Mouse (Mus musculus) v-Abl transformed pro-B cells (cell line): ENCODE measurements around the gene Npas4.
"Not testable (repeated sequence)": the region's sequence is repeated elsewhere in the genome, so short reads cannot be mapped to it uniquely, and the experiment has no call there.

Source experiments
- in situ Hi-C, 2 experiments: fragments of 400-800 bp; cut with MboI; formaldehyde crosslinking; loops; one replicate each; pipeline ENCODE4 v1.15.1; 2025; ENCODE audit not compliant: unreplicated experiment in 2 of 2

Gene Npas4

DNA sequence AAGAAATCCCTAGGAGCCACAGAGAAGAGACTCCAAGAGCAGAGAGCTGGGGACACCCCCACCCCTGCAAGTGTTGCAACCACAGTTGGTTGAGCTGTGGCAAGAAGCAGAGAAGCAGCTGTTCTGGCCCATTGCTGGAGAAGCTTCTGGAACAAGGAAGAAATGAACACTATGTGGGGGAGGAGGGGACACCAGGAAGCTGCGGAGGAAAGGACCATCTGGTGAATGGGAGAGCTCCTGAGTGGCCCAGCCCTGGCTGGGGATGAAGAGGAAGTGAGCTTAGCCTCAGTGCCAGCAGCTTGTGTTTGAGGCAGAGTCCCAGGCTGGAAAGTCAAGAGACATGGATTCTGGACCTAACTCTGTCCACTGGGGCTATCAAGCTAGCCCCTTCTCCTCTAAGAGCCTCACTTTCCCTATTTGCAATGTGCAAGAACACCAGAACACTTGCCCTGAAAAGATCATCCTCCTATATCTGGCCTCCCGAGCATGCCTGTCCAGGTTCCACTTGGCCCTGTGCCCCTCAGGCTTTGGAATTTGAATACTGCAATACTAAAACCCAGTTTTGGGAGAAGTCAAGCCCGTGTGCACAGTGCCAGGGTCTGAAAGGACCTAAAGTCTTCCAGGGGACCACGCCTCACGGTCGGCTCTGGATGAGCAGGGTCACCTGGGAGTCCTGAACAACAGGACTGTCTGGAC is 9.5 kb upstream of the Npas4 start:
- in situ Hi-C loops, result loop anchor here (5.0 kb wide), 4 partner anchors 242 to 502 kb away; partner anchors contain the start of genes Rbm4b (in 2 of the 2), 2010003K11Rik (in 1 of the 2) and Rce1 (in 1 of the 2)

DNA sequence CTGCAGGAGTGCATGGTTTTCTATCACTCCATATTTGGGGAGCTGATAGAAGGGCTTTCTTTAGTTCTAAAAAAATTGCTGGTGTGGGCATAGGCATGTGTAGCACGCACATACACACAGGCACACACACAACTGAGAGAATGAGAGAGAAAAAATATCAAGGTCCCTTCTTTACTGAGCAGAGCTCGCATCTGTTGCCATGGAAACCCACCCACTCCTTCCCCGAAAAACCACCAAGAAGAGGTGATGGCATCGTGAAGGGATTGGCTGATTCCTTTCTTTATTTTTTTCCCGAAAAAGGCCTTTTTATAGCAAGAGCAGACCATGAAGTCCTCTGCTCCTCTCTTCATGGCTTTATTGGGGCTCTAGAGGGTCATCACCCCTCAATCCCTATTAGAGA is 3.9 kb upstream of the Npas4 start:
- in situ Hi-C loops, result no loop called here

DNA sequence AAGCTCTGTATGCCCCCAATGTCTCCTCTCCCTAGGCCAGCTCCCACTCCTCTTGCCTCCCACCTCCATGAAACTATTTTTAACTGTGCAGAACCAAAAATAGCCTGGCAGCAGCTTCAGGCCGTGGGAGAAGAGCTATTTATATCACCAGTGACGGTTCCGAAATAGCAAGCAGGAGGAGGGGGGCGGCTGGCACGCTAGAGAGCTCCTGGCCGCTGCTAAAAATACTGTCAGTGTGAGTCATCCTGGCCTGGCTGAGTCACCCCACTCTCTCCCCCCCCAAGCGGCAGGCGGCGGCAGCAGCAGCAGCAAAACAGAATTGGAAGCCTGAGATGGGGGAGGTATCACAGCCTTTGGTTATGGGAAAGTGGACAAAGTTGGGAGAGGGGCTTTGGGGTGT is 2.8 kb upstream of the Npas4 start:
- in situ Hi-C loops, result no loop called here

DNA sequence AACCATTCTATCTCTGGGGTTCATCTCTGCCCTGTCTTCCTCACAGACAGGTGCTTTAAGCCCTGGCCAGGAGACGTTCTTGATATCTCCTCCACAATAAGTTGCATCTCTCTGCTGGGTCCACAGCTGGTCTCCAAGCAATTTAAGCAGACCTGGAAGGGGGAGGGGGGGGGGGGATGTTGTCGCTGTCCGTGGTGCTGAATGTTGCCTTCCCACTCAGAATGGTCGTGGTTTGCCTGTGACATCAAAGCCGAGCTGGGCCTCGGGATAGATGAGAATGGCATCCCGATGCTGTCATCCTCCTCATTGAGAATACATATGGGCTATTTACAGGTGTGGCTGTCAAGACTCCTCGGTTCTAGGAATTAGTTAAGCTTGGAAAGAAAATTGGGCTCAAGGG is 2.3 kb upstream of the Npas4 start:
- in situ Hi-C loops, result no loop called here

DNA sequence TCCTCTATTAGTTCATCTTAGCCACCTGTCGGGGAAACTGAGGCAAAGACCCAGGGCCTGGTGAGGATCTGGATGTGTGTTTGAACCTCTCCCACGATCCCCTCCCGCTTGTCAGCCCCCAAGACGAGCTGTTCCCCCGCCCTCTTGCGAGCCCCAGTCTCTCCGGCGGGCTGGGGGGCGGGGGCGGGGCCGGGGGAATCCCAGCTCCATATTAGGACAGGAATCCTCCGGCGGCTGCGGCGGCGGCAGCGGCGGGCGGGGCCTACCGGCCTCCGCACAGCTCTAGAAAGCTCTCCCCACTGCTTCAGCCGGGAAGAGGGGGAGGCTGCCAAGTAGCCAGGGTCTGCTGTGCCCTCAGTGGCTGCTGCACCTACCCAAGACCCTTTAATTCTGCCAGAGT is 600 bp upstream of the Npas4 start:
- in situ Hi-C loops, result no loop called here

DNA sequence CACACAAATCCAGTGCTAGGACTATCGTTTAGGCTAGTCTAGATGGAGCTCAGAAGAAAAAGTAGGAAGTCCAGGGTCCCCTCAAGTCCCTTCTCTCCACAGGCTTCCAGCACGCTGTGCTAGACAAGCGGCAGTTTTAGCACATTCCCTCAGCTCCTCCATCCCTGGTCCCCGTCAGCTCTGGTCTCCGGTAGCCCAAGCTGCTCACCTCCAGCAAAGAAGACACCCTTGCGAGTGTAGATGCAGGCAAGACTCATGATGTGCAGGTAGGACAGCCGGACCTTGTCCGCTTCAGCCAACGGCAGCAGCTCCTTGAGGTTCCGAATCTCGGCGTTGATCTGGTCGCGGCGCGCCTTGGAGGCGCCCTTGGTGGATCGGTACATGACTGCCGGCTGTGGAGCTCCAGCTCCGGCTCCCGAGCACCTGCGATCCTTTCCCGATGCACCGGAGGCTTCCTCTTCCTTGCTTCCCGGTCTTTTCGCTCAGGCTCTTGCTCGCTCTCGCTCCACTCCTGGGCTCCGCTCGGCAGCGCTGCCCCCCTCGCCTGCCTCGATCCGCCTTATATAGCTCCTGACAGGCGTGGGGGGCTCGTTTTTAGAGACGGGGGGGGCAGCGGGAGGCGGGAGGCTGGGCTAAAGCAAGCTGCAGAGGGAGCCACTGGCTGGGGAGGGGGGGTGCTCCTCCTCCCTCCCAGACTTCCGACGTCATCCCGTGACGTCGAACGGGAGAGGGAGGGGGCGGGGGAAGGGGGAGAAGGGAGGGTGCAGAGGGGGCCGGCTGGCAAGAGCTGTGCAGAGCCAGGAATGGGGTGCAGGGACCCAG is 471 bp downstream of the Npas4 start:
- in situ Hi-C loops, result loop anchor here in 1 of 2 experiments (5.0 kb wide), 1 partner anchor 492 kb away; the partner anchor contains the start of gene 2010003K11Rik

DNA sequence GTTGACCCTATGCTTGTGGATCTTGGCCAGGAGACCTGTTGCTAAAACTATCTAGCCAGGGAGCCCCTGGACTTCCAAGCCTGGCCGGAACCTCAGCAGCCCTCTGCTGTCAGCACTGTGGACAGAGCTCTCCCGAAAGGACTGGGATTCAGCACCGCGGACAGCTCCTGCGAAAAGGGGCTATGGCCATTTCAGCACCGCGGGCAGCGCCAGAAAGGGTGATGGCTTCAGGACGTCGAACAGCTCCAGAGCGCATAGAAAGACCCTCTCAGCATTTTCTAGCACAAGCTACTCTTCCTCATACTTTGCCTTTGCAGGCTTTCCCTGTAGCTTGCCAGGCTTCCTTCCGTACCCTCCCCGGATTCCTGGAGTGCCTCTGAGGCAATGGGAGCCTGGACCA is 1.1 kb downstream of the Npas4 start:
- in situ Hi-C loops, result loop anchor here in 1 of 2 experiments (5.0 kb wide), 1 partner anchor 492 kb away; the partner anchor contains the start of gene 2010003K11Rik

DNA sequence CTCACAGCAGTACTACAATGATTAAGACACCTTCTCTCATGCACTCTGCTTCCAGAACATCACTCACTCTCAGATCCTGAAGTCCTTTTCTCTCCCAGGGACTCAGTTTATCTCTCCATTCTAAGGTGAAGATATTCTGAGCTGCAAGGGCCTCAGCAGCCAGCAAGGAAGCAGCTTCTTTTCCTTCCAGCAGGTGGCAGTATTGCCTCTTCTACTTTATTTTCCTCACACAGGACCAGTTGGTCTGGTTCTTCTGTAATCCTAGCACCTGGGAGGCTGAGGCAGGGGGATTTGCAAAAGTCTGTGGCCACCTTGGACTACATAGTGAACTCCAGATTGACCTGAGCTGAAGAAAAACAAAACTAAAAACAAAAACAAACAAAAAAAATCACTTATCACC is 8.3 kb downstream of the Npas4 start:
- in situ Hi-C loops, result no loop called here

DNA sequence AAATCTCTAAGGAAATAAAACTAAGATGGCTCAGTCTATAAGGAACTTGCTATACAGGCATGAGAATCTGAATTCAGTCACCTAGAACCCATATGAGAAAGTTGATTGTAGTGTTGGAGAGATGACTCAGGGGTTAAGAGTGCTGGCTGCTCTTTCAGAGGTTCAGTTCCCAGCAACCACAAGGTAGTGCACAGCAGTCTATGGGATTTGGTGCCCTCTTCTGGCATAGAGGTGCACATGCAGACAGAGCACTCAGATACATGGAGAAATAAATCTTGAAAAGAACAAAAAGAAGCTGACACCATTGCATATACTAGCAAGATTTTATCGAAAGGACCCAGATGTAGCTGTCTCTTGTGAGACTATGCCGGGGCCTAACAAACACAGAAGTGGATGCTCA is 21.9 kb downstream of the Npas4 start:
- in situ Hi-C loops, result loop anchor here in 1 of 2 experiments (10.0 kb wide), 1 partner anchor 213 kb away; the partner anchor contains the start of gene Rbm4b

DNA sequence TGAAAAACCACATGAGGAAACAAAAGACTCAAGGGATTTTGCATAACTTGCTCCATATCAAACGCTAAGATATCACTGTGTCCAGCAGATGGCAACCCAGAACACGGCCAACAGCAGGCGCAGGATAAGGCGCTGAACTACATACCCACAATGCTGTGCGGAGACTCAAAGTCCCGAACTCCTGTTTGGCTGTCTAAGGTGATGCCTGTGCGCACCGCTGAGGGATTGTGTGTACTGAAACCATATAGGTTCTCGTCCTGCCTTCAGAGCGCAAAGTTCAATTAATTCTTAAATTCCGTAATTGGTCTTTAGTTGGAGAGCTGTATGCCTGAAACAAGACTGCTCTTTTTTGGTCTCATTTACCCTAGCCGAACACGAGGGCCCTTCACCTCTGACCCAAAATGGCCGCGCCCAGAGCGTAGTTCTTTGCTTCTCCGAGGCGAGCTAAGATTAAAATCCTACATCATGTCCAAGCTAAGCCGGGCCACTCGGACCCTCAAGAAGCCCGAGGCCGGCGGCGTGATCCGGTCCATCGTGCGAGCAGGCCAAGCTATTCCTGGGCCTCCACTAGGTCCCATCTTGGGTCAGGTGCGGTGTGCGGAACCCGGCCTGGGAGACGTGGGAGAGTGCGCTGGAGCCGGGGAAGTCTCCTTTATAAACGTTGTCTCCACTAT is 28.1 kb downstream of the Npas4 start, which contains the start of gene Mrpl11:
Mrpl11 (plus strand) TSS at position 220 of the 674 bp plus-strand sequence.
- in situ Hi-C loops, result loop anchor here in 1 of 2 experiments (10.0 kb wide), 1 partner anchor 207 kb away; the partner anchor contains the start of gene Rbm4b

DNA sequence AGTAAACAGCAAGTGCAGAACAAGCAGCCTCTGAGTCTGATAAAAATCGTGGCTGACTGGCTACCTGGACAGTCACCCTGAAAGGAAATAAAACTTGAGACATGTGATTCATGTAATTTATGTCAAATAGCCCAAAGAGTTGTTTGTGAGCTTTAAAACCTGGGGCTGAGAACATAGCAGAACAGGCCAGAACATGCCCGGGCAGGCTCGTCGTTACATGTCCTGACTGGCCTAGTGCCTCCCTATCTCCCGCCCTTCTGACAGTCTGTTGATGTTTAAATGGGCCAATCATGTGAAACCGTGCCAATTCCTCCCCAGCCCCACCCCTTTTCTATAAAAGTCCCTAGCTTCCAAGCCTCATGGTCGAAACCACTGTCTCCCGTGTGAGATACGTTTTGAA is 41.5 kb downstream of the Npas4 start:
- in situ Hi-C loops, result not testable (repeated sequence)

DNA sequence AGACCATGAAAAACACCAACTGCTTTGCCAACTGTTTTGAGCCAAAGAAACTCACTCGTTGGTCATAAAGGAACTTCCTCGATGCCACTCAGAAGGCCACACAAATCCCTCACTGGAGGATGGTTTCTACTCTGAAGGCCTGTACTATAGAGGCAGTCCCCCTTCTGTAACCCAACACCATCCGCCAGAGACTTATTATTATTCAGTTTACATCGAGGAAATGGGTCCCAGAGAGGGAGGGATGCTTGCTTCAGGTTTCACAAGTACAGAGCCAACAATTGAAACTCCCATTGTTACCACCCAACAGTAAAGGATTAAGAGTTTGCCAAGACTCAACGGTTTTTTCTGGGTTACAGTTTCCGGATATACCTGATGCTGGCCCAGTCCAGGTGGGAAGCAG is 44.6 kb downstream of the Npas4 start:
- in situ Hi-C loops, result no loop called here

DNA sequence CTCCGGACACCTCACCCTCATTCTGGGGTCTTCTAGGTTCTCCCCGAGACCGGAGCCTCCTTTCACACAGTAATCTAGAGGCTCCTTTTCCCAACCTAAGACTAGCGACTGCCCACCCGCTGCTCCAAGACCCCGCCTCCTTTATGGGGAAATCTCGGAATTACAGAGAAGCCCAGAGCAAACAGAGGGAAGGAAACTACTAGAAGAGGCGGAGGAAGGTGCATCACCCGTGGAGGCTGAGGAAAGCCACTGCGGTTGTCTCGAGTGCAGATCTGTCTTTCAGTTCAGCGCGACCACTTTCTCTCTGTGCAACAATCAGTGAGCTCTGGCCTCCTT is 46.9 kb downstream of the Npas4 start:
- in situ Hi-C loops, result no loop called here

DNA sequence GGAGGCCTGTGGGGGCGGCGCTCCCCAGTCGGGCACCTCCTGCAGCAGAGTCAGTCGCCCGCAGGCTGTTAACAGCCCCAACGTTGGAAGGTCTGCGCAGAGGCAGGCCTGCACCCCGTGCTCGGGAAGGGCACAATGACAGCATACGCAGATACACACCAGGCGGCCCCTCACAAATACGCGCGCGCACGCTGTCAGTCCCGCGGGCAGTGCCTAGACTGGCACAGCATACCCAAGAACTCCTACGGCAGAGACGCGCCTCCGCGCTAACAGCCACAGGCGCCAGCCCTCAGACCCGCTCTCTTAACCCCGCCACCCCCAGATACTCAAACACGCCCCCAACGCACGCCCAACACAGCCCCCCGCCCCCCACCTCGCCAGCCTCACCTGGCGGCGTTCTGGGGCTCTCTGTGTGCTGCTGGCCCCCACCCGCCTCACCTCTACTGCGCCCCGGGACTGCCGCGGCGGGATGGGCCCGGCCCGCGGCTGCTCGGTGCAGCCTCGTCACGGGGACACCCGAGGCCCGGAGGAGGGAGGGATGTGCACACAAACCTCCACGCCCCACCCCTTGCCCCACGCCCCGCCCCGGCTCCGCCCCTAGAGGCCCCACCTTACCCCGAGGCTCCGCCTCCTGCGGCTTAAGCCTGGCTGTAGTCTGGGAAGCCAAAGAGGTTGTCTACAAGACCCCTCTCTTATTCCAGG is 47.4 kb downstream of the Npas4 start, which contains the start of gene Peli3:
Peli3 (minus strand) TSS at position 577 of the 702 bp plus-strand sequence.
- in situ Hi-C loops, result no loop called here

DNA sequence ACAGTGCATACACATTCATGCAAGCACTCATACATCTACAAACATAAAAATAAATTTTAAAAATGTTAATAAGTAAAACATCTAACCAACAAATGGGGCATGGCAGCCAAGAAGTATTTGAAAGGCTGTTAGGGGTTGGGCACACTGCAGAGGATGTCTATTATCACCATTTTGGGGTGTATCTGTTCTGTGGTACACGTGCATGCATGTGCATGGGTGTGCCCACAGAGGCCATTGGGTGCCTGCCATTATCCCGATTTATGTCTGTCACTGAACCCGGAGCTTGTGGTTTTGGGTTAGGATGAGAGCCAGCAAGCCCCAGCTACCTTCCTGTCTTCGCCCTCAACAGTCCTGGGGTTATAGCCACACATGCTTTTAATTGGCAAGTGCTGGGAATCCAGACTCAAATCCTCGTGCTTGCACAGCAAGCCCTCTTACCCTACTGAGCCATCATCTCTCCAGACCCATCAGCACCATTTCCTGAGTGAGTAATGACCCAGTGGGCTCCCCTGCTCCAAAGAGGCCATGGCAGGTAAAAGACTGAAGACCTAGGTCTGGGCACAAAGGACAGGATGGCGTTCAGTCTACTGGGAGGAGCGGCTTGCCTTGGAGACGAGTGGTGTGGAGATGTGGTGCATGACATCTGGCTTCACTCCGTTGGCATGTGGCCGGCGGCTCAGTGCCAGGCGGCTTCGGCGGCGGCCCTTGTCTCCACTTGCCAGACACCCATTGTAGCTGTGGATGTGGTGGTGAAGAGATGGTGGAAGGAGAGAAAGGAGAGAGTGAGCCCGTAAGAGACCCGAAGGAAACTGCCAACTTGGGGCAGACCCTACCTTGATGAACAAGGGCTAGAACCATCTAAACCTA is 52.4 kb downstream of the Npas4 start:
- in situ Hi-C loops, result no loop called here

DNA sequence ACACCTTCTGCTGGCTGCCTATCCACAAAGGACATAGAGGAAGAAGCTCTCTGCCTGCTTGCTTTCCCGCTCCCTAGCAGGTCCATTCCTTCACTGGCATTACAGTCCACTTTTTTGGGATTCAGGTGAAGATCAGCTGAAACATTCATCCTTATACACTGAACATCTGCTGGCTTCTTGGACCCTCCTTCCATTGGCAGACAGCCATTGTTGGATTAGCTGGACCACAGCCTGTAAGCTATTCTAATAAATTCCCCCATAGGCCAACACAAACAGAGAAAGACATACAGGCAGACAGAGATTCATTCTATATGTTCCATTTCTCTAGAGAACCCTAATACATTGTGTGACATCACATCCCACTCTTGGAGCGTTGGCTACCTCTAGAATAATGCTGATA is 53.2 kb downstream of the Npas4 start:
- in situ Hi-C loops, result no loop called here
